Mouse (Mus musculus) right cerebral cortex, postnatal 10 days (tissue): ENCODE data around the gene Fhod1.

Experiments
- DNase-seq, 2 experiments: peaks; one replicate each; pipeline ENCODE4 v3.0.0; 2021; ENCODE audit warnings: low spot score in 2 of 2

The Fhod1 gene

DNA sequence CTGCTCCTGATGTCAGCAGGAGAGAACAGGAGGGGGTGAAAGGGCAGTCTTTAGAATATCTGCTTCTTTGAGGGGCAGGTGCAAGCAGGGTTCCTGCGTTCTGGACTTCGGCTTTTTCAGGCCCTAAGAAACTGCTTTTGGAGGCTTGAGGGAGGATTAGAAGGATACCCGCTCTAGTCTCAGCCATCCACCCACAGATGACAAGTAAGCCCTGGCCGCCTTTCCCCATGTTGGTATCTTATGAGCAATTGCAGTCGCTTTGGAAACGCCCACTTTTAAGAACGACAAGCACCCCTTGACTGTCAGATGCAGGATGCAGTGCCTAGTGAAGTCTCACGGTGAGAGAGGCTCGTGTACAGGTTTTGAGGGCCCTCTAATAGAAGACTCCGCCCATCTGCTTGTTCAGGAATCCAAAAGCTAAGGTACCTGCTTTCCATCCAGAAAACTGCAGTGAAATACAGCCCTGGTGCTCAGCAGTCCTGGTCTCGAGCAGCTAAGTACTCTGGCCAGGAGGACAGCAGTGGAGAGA, 29.0 kb downstream of the Fhod1 start:
- DNase-seq: no peak

DNA sequence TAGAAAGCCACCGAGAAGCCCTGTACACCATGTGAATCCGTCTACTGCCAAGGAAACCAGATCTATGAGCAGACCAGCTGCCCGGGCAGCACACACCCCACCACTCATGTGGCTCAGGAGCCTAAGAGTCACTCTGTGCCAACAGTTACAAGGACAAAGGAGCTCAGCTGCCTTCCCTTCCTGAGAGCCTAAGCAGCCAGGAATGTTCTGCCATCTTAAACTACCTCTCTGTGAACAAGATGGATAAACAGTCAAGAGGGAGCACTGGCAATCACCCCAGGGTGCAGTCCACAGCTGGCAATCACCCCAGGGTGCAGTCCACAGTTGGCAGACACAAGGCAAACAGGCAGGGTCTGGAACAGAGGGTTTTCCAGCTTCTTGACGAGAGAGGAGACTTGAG, 29.8 kb downstream of the Fhod1 start:
- no peak for DNase-seq

DNA sequence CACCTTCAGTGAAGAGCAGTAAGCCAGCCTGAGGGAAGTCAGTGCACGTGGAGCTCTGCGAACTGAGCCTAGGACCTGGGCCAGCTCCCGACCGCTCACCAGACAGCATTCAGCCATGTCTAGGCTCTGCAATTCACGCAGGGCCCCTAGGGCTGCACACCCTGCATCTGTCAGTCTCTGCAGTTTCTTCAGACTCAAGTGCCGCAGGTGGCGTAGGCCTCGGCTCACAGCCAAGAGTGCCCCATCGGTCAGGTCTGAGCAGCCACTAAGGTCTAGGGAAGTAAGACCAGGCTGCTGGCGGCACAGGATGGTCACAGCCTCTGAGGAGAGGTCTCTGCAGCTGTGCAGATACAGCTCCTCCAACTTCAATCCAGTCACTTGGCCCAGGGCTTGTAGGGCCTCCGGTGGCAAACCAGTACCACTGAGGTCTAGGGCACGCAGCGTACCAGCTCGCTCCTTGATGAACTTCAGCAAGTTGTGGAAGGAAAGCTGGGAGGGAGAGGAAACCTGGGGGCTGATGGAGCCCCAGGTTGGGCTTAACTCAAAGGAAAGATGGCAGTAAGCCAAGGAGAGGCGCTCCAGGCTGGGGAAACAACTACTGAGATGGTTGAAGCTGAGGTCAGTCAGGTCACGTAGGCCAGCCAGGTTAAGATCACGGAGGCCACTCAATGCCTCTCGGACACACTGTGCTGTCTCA, 32.5 kb downstream of the Fhod1 start:
- no peak for DNase-seq

DNA sequence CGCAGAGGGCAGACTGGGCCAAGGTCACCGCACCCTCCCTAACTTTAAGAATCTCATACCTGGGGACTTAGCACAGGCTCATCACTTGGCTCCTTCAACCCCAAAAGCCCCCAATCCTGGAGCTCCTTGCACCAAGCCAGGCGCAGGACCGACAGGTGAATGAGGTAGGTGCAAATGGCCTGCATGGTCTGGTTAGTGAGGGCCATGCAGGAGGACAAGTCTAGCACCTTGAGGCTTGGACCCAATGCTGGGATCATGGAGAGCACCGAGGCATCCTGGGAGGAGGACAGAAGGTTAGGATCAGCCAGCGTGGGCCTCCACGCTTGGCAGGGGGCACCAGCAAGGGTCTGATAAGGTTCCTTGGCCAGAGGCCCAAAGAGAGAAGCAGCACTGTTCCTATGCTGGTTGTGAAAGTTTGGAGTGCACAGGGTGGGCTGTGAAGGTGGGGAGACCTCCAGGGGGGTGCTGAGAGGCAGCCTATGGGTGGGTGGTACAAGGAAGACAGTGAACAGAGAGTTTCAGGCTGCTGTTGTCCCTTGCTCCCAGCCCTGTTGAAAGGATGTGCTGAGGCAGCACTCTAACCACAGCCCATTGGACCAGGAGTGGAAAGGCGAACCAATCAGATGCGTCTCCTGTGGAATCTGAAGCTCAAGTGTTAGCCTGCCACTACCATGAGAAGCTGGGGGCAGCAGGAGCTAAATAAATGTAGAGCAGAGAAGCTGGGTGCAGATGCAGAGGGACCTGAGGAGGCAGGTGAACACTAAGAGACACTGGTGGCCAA, 33.9 kb downstream of the Fhod1 start:
- DNase-seq: no peak

DNA sequence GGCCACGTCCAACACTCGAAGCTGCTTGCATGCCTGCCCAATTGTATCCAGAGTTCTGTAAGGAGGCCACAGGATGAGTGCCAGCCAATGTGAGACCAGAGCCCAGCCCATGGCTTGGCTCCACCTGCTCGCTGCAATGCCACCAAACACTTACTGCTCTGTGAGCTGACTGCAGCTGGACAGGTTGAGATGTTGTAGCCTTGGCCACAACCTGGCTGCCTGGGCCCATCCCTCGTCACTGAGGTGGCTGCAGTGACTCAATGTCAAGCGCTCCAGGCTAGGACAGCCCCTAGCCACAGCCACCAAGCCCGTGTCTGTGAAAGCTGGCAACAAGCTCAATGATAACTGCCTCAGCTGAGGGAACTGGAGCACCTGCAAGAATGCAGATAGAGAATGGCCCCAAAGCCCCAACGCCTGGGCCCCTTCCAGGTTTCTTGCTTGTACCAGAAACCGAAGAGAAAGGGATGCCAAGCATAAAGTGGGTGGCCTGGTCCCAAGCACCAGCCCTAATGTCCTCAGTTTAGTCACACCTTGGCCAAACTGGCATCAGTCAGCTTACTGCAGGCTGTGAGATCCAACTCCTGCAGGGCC, 34.8 kb downstream of the Fhod1 start:
- DNase-seq: no peak

DNA sequence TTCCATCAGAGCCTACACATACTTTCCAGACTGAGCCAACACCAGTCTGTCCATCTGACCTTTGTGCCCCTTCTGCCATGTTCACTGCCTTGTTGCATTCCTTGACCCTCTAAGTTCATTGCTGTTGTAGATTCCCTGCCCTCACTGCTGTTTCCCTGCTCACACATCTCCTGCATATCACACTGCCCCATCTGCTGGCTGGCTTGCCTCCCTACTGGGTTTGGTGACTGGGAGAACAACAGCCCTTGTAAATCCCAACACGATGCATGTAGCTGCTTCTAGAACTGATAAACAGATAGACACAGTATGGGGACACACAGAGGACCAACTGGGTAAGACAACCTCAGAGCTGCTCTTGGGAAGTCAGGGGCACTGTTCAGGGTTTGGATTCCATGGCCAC, 36.0 kb downstream of the Fhod1 start:
- no peak for DNase-seq

DNA sequence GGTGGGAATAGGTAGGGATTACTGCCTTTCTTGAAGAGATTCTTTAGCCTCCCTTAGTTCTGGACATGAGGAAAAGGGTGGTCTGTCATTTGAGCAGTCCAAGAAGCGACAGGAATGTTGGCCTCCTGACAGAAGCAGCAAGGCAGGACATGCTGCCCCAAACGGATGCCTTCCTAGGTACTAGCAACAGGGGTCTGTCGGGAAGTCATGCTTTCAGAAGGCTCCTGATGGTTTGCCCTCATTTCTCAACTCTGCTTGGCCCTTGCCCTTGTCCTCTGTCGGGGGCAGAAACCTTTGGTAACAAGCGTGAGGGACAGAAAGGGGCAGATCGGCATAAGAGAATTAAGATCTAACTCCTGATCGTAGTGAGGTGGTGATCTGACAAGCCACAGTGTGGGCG, 37.6 kb downstream of the Fhod1 start:
- DNase-seq: no peak

DNA sequence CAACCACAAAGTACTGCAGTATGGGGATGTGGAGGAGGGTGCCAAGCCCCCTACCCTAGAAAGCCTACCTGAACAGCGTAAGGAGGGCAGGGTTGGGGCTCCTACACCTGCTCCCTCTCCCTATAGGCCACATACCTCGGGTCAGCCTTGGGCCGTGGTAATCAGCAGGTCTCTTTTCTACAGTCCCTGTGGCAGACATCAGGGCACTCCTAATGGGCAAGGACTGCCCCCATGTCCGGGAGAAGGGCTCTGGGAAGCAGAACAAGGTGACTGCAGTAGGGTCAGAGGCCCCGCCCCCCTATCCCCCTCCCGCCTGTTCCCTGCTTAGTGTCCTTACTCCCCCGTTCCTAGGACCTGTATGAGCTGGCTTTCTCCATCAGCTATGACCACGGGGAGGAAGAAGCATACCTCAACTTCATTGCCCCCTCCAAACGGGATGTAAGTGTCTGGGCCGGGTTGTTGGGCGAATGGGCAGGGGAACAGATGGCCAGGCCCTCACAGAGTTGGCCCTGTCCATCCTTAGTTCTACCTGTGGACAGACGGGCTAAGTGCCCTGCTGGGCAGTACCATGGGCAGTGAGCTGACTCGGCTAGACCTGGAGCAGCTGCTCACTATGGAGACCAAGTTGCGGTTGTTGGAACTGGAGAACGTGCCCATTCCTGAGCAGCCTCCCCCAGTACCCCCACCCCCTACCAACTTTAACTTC, 38.5 kb downstream of the Fhod1 start:
- no peak for DNase-seq

DNA sequence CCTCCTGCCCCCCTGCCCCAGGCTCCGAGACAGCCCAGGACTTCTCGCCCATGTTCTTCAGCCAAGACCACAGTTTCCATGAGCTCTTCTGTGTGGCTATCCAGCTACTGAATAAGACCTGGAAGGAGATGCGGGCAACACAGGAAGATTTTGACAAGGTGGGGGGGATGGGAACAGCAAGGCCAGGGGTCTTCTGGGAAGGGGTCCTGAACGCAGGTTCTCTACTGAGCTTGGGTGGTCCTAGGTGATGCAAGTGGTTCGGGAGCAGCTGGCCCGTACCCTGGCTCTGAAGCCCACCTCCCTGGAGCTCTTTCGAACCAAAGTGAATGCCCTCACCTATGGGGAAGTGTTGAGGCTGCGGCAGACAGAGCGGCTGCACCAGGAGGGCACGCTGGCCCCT, 39.3 kb downstream of the Fhod1 start:
- no peak for DNase-seq

DNA sequence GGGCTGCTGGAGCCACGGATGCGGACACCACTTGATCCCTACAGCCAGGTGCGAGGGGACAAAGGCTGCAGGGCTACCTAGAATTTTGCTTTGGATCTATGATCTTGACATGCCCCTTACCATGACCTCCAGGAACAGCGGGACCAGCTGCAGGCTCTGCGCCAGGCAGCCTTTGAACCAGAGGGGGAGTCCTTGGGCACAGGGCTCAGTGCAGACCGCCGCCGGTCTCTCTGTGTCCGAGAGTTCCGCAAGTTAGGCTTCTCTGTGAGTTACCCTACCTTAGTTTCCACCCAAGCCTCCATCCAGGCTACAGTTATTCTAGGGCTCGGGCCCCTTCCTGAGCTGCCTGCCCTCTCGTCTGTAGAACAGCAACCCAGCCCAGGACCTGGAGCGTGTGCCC, 40.1 kb downstream of the Fhod1 start:
- no peak for DNase-seq

DNA sequence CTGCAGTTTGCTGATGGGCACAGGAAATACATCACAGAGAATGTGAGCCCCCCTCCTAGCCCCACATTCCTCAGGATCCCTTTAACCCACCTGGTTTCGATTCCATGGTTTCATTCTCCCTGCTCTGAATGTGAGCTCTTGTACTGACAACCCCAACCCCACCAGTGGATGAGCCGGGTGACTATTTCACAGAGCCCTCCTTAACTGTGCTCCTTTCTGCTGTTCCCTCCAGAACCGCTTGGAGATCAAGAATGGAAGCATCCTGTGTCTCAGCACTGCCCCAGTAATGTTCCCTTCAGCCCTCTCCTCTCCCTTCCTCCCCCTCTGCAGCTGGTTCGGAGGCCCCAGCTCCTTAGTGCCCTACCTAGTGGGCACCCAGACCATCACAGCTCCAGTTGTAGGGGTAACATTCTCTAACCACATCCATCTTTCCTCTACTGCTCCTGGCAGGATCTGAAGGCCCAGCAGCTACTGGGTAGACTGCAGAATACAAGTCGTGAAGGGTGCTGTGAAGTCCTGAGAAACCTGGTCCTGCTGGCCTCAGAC, 41.5 kb downstream of the Fhod1 start:
- DNase-seq: no peak

DNA sequence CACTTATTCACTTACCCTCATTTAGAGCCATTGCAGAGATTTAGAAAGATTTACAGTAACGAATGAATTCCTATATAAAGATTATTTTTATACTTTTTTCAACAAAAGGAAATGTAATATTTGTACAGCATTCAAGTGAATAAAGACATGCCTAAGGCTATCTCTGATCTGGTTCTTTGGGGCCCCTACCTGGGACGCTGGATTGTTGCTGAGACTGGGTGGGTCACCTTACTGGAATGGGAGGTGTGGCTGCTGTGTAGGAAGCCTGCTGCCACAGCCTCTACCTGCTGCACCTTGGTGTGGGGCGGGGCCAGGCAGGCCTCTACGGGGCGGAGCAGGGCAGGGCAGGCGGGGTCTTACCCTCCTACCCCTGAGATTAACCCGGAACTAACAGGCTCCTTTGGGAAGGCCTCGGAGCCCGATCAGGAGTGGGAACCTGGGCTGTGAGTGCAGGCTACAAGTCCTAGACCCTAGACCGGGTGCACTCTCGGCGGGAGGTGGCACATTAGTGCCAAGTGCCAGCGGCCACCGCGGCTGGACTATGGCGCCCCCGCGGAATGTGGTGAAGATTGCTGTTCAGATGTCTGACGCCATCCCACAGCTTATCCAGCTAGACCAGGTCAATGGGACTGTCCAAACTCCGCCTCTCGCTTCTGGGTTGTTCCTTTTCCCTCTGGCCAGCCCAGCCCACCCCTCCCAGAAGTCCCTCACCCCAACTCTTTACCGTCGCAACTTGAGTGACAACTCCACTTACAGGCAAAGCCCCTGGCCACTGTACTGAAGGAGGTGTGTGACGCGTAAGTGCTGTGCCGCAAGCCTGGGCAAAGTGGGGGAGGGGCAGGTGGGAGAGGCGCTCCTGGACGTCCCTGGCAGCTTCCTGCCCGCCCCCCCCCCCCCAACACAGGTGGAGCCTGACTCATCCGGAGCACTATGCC, 42.3 kb downstream of the Fhod1 start, which contains the start of gene Elmo3:
Elmo3 (plus strand) TSS at position 391 of the 935 bp plus-strand sequence.
- DNase-seq: peak in 1 of 2 experiments; percentile 77

DNA sequence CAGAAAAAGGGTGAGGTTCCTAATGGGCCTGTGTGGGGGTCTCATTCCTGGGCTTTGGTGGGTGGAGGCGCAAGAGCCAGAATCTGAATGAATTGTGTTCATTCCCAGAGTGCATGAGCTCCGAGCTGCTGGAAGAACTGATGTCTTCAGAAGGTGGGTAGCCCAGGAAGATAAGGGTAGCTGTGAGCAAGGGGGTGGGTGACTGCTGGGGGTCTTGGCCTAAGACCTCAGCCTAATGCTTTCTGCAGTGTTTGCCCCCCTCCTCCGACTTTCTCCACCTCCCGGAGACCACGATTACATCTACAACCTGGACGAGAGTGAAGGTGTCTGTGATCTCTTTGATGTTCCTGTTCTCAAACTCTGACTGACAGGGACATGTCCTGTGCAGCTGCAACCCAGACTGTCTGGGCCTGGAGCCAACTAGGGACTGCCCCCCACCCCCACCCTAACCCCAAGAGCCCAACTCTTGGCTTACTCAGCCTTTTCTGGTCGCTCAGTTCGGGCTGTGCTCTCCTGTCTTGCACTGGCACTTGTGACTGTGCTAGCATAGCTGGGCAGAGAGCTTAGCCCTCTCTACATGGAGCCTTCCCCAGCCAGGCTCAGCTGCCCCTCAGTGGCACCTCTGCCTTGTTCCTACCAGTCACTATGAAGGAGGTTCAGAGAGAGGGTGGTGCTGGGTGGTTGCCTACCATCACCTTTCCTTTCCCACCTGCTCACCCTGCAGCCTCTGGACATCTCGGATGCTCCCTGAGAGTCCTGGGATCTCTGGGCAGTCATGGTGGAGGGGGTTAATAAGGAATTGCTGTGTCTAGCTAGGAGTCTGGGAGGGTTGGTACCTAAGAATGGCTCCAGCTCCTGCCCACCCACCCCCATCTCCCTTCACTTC, 43.2 kb downstream of the Fhod1 start:
- no peak for DNase-seq

DNA sequence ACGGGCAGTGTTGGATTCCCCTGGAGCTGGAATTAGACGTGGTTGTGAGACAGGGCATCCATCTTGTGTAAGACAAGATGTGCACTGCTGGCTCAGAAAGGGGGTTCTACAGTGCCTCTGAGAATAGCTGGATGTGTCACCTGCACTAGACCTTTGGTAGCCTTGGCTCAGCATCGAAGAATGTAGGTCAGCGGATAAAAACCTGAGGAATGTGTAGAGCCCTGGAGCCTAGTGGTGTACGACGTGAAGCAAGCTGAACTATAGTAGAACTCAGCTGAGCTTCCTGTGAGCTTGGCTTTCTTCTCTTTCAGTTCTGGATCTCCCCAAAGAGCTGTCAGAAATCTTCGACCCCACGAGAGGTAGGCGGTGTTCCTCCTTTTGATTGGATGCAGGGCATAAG, 43.9 kb downstream of the Fhod1 start:
- DNase-seq: no peak

DNA sequence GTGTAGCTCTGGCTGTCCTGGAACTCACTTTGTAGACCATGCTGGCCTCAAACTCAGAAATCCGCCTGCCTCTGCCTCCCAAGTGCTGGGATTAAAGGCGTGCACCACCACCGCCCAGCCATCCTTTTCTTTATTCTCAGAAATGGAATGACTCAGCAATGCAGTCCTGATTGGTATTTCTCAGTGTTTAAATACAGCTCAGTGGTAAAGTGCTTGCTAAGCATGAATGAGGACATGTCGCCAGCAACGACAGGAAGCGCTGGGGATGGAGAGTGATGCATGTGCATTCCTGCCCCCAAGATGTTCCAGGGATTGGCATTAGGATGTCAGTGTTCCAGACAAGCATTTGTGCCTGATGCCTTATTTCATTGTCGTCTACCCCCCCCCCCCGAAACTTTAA, 44.4 kb downstream of the Fhod1 start:
- no peak for DNase-seq

DNA sequence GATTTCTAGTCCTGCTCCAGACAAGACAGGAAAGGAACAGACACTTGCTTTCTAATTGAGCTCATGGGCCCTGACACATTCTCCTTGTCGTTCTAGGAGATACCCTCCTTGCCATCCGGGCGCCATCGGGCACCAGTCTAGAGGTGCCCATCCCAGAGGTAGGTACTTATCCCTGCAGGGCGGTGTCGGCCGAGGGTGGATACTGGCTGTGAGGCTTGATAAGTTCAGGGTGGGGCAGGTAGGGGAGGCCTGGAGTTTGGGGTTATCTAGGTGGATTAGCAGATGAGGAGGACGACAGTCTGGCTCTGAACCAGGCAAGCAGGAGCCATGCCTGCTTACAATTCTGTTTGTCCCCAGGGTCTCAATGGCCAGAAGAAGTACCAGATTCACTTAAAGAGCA, 47.8 kb downstream of the Fhod1 start:
- no peak for DNase-seq

DNA sequence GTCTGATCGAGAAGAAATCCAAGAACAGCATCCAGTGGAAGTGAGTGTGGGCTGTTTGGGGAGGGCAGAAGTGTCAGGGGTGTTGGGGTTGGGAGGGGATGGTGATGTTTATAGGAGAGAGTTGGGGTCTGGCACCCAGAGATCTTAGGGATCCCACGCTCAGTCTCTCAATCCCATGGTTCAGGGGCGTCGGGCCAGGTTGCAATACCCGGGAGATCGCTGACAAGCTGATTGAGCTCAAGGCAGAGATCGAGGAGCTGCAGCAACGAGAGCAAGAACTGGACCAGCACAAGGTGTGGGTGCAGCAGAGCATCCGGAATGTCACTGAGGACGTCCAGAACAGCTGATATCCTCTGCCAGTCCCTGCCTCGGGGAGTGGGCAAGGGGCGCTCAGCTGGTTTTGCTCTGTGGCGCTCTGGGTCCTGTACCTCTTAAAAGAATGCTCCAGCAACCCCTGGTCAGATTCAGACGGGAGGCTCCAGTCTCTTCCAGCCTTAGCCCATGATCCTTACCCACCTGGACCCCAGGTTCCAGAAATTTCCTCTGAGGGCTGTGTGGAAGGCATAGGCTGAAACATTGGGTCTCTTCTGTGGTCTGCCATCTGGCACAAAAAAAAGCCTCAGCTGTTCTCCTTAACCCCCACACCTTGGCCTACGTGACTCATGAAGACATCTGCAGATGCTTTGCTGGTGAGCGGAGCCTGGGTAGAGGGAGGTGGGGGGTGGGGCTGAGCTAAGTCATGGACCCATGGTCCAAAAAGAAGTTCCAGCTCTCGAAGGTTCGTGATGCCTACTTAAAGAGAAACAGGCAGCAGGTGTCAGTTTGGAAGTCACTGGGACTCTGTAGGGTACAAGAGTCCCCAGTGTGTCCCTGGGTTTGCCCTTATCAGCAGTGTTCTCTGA, 49.2 kb downstream of the Fhod1 start:
- DNase-seq: no peak

DNA sequence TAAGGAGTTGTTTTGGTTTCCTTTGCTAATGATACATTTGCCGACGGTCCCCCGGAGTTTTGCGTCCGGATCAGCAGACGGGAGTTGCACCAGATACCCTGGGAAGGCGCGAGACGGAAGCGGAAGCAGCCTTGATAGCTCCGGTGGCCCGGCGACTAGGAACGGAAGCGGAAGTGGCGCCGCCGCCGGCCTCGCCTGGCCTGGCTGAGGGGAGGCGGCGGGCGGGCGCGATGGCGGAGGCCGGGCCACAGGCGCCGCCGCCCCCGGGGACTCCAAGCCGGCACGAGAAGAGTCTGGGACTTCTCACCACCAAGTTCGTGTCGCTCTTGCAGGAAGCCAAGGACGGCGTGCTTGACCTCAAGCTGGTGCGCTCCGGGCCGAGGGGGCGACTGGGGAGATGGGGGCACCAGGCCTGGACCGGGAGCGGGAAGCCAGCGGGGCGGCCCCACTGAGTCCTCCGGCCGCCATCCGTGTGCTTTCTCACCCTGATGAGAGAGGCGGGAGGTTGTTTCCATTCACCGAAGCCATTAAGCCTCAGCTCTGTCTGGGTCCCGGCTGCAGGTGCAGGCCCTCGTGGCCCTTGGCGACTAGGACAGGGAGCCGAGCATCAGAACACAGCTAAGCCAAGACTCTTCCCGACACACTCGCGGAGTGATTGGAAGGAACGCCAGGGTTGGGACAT, 50.1 kb downstream of the Fhod1 start, which contains the start of gene E2f4:
E2f4 (plus strand) TSS at position 153 of the 682 bp plus-strand sequence.
- DNase-seq: peak; percentile 96
